Mouse (Mus musculus) c-Kit-positive CD71-positive TER-119-positive erythroid progenitor cells, embryonic 14.5 days (primary cell): Measurements from ENCODE around the gene Nlgn1.
"Not testable (repeated sequence)": the region's sequence is repeated elsewhere in the genome, so short reads cannot be mapped to it uniquely, and the experiment has no call there.

Experiments used
- DNase-seq: peaks from one replicate; pipeline ENCODE4 v3.0.0-alpha.2; 2013; ENCODE audit warnings: low spot score

The Nlgn1 gene

DNA sequence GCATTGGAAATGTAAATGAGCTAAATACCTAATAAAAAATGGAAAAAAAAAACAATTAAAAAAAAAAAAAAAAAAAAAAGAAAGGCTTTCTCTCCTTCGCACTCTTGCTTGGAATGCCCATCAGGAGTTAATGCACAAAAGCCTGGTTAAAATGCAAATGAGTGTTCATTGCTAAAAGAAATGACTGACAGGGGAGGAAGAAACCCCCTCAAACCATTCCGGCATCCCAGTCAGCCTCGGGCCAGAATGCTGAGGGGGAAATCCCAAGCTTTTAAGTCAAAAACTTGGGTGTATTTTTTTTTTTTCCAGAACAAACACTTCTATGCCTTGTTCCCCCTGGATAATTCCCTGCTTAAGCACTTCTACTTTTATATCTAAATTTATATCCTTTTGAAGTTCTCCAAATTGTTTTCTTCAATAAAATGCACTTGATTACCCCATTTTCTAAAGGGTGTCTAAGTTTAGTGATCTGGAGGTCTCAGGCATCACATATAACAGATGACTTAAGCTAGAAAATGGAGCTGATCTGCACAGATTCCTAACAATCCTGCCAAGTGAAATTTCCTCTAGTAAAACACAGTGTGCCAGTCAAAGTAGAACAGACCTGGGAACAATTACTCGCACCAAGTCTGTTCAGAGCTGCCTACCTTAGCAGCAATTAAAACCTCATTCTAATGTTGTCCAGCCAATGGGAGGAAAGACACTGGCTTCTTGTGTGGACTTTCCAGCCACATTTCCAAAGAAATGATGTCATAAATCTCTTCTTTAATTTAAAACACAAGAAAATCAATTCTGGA is 686.2 kb downstream of the Nlgn1 start:
- no peak for DNase-seq

DNA sequence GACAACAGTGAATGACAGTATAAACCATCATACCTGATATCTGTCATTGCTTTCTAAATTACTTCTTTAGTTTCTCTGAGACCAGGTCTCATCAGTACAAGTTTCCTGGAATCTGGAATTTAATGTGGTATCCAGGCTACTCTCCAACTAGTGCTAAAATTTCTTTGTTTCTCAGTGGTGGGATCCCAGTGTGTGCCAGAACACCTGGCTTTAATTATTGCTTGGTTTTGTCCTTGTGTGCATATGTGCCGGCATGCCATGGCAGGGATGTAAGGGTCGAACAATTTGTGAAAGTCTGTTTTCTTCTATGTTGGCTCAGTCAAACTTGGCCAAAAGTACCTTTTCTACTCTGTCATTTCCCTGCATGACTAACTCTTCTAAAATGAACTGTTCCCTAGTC is 703.1 kb downstream of the Nlgn1 start:
- no peak for DNase-seq

DNA sequence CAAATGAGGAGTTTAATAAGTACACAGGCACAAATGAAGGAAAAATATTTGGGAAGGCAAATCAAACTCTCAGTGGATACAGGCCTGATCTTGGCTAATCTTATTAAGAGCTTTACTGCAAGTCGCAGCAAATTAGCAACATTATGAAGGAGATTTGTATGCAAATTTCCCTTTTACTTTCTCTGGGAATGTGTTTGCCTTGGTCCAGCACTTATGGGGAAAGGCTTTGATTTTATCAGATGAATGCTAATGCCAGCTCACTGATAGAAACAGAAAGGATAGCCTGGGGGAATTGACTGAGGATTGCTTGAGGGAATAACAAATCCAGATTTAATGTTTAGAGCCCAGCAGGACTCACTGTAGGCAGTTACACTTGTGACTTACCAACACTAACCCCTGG is 725.7 kb downstream of the Nlgn1 start:
- DNase-seq: no peak

DNA sequence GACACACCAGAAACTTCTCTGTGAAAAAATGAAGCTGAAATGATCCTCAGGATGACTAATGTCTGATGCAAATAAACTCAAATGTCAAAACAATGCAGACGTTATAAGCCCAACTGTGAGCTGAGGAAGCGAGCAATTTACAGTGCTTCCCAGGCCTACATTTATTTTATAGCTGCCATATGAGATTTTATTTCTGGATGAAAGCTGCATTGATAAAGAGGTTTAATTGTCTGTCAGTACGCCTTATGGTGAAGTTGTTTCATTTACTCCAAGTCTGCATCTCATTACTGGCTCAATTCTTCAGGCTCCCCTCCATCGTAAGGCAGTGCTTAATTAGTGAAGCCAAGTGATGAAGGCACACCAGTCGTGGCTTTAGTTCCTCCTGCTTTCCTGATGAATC is 734.7 kb downstream of the Nlgn1 start:
- DNase-seq: no peak

DNA sequence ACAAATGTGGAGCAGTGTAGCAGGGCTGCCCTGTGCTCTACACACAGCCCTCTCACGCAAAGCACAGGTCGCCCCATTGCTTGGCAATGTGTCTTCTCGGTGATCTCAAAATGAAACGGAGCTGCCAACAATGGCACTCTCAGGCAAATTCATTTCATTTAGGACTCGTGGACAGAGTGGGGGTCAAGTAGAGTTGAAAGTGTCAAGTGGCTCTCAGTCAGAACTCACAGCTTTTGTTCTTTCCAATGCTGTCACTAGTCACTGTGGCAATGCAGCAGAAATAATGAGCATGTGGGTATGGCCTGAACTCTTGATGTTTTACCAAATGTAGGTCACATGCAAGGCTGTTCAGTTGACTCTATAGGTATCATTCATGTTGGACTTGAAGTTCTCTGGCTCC is 756.7 kb downstream of the Nlgn1 start:
- no peak for DNase-seq

DNA sequence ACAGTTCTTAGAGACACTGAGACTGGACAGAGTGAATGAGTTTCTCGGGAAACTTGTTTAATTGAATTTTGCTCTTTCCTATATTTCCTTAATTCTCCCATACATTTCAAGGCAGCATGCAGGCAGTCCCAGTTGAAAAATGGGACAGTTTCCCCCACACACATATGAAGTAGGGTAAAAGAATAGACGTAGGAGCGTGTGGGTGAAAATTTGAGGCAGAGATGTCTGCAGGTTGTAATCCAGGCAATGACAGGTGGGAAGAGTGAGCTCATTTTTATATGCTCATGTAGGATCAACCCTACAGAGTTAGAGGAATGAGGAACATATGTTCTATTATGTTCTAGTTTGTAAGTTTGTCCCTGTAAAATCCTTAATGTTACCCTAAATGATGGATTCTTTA is 757.4 kb downstream of the Nlgn1 start:
- DNase-seq: no peak

DNA sequence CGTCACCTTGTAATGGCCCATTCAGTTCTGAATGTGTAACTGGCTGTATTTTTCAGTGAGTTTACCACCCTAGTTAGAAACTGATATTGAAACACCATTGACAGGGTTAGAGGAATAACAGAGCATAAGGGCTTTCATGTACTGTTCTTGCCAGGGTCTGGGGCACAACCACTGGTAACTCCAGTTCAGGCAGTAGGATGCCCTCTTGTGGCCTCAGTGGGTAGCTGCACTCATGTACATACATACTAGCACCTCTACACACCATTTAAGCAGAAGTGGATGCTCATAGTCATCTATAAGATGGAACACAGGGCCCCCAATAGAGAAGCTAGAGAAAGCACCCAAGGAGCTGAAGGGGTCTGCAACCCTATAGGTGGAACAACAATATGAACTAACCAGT is 773.7 kb downstream of the Nlgn1 start:
- not testable (repeated sequence) for DNase-seq

DNA sequence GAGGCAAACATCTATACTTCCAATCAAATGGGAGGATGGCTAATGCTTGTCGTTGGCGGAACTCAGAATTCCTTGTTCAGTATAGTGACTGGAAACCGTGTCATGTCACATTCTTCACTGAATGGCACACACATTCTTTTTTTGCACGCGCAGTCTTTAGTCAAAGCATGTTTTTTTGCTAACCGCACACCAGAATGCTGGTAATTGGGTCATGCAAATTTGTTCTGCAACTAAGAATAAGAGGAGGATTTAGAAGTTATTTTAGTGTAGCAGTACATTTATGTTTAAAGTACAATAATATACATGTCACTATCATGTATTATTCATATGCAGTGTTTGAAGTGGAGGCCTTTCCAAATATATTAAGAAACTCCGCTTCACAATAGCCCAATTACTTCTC is 783.2 kb downstream of the Nlgn1 start:
- not testable (repeated sequence) for DNase-seq

DNA sequence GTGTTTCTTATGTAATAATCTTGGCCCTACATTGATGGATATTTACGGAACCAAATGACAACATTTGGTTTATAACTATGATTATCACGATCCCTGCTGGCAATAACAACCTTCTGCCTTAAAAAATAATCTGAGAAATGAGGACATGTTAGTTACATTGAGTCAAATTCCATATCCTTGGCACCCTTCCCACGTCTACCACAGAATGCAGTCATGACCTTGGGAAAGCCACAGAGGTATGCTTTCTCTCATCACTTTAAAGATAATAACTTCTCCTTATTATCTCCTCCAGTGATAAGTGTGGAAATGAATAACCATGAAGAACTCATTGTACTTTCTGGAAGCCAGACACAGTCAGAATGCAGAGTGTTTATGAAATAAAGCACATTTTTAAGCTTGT is 808.0 kb downstream of the Nlgn1 start:
- DNase-seq: not testable (repeated sequence)

DNA sequence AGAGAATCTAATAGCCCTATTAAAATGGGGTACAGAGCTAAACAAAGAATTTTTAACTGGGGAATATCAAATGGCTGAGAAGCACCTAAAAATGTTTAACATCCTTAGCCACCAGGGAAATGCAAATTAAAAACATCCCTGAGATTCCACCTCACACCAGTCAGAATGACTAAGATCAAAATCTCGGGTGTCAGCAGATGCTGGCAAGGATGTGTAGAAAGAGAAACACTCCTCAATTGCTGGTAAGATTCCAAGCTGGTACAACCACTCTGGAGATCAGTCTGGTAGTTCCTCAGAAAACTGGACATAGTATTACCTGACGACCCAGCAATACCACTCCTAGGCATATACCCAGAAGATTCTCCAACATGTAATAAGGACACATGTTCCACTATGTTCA is 869.2 kb downstream of the Nlgn1 start:
- DNase-seq: no peak

DNA sequence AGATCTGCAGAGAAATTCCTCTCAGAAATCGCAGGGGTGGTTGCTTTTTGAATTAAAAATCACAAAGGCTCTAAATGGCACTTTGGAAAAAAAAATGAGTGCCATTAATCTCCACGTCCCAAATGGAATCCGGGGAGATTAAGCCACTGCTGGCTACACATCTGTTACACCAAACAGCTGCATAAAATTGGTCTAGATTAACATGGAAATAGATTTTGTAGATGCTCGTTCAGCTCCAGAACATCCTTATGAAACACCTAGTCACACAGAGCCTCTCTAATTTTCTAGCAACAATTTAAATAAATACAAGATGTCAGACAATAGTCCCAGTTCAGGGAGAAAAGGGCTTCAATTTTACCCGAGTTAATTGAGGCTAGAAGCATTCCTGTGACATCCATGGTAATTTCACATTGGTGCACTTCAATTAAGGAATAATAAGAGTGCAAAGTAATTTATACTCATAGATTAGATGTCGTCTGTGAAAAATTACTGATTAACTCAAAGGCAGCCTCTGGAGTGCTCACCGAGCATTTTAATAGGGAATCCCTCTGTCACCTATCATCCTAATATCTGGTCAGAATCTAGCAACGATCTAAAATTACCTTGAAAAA is 875.9 kb downstream of the Nlgn1 start:
- no peak for DNase-seq

DNA sequence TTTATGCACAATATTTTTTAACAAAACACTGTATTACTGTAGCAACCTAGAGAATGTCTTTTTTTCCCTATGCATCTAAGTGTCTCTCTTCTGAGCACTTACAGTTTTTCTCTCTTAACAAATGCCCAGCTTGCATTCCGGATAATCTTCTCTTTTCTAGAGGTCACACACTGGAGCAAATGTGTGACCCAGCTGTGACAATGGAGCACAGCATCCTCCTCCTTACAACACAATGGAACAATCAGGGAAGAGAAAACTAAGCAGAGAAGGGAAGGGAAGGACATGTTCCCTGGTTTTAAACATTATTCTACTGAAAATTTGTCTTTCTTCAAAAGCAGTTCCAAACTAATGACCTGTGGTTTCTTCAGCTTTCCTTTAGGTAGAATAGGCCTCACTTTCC is 879.9 kb downstream of the Nlgn1 start:
- DNase-seq: no peak

DNA sequence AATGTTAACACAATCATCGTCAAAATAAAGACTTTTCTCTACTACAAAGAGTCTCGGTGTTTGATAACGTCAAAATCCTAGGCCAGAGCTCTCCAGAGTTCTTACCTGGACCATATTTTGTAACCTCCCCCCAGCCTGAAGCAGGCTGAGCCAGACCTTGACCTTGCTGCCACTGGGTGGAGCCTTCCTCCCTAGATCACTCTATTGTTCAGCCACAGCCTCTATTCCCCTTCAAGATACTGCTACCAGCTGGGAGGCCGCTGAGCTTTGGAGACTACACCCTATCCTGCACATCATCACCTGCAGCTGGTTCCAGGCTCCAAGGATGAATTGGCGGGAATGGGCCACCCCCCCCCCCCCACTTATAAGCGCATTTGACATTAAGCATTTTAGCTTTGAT is 881.8 kb downstream of the Nlgn1 start:
- DNase-seq: no peak

DNA sequence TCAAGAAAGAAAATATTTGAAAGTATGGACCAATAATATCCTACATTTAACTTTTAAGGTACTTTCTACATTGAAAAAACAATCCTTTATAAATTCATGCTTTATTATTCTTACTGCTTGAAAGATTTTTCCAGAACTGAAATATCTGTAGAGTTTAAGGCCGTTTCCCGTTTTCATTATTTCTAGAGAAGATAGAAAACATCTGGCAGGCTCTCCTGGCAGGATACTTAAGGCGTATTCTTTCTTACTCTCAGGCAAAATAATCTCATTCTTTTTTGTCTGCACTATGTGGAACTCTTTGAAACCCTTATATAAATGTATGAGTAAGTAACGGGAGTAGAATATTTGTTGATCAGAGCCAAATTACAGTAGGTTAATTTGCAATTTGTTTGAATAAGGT is 882.9 kb downstream of the Nlgn1 start:
- no peak for DNase-seq

DNA sequence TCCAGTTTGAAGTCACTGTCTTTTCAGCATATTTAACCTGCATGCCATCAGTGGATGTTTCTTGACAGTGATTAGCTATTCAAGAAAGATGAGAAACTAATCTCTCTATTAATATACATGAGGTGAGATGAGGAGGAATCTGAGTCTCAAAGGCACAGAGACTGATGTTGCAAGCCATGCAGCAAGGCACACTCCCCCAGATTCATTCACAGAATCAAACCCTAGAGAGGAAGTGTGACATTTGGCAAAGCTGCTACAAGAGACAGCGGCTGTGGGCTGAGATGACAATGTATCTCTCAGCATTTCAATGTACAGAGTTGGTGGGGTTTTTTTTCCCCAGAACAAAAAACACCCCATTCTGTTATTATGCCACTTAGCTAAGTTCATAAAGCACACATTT is 885.1 kb downstream of the Nlgn1 start:
- no peak for DNase-seq

DNA sequence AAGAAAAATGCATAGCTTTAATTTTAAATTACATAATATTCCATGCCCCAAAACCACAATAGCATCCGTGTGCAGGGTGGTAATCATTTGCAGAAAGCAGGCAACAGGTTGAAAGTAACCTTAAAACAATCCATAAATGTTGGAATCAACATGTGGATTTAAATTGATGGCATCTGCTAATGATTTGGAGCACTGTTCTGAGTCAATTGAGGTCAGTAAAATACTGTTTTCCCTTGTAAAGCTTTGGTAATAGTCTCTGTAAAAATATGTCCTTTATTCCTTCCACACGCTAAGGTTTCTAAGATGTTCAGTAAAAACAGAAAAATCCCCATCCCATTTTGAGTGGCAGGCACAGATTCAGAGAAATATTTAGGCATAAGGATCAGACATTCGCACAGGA is 888.6 kb downstream of the Nlgn1 start:
- no peak for DNase-seq

DNA sequence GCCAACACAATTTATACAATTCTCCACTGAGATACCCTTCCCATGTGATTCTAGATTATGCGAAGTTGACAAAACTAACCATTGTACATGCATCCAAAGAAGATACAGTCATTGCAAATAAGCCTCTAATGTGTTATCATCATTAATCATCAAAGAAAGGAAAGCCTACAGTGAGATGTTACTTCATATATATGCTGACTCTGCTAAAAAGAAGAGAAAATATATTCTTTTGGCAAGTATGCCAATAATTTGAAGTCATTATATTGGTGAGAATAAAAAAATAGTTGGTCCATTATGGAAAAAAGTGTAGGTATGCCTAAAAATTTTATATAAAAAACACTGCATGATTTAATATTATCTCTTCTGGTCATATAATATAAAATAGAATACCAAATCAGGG is 889.6 kb downstream of the Nlgn1 start:
- no peak for DNase-seq

DNA sequence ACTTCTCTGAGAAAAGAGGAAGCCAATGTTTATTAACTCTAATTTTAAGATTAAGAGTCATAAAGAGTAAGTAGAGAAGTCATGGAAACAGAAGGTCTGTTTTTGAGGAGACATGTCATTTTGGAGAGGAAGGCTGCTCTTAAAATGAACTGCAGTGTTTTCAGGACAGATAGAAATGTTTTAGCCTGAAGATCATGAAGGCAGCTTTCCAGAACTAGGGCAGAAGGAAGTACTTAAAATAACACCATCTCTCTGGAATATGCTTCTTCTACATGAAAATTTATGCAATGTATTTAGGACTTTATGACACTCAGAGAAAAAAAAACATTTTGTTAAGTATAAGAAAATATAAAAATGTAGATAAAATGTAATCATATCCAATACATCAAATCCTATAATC is 905.3 kb downstream of the Nlgn1 start:
- no peak for DNase-seq

DNA sequence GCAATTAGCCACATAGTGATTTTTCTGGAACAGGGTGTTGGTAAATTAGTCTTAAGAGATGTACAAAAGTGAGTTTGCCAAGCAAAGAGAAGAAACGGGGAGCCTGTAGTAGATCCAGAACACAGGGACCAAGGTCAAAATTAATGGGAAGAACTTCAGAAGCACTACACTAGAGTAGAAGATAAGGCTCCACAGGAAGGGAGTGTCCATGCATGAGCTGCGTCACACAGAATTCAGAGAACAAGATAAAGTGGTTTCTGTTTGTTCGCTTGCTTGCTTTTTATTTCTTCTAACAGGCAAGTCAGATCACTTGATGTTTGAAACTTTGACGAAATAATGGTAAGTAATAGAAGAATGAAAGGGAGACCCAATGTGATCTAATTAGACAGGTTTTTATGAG is 920.3 kb downstream of the Nlgn1 start:
- no peak for DNase-seq
